Mouse (Mus musculus) ES-Bruce4 (cell line): ENCODE results near the gene Slit2.

Experiments used
- CTCF ChIP-seq: IDR thresholded peaks from one replicate; pipeline ENCODE4 v1.8.1; 2011; ENCODE audit warnings: low read depth, low read length
- EP300 ChIP-seq: IDR thresholded peaks from 2 replicates; pipeline ENCODE4 v1.6.1; 2011; ENCODE audit warnings: low read depth, low read length; ENCODE audit not compliant: insufficient read depth
- POLR2A ChIP-seq: IDR thresholded peaks from one replicate; pipeline ENCODE4 v1.8.1; 2011; ENCODE audit warnings: low read length; ENCODE audit not compliant: insufficient read depth

DNA sequence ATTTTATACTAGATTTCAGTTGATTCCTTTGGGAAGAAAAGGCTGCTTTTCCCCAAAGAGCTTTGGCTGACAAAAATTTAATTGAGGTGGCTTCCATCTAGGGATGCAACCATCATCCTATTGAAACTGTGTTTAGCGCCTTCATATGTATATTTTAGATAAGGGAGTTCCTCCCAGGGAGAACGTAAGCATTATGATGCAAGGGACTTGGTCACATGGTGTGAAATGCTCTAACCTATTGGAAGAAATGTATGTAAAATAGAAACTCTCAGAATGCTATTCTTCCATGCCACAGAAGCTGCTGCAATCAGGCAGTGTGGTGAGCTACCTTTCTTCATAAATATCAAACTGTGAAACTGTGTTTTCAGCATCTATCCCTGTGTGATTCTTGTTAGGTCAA lies 347.9 kb downstream of the Slit2 start:
- TF ChIP-seq CTCF (no peak), POLR2A (no peak), EP300 (no peak)
